Mouse (Mus musculus): ENCODE measurements around the gene Sema4c. TPM values are rescaled to one million over a fixed set of nuclear protein-coding genes. Genes with fewer than 3 reads are reported as not detected.

The Sema4c gene
- total RNA-seq, 1 experiment, result 10.0 TPM

DNA sequence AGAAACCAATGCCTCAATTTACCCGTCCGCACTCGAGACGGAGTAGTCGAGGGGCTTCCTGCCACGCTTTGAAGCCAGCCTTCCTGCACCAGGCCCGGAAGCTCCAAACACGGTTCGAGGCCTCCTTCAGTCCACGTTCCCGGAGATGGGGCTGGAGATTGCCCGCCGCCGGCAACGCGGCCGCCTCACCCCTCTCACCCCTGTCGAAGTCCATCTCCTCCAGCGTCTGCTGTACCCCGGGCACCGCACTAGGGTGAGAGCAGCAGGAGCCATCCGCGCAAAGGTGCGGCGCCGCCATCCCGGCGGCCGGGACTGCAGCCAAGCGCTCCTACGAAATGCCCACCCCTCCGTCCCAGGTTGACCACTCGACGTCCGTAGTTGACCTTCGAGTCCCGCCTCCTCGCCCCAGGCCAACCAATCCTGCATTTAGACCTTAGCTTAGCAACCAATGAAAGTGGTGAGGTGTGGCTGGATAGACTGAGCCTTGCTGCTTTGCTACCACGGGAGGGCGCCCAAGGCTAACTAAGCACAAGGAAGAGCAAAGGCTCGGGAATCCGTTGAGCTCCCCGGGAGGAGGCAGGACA lies 11.2 kb downstream of the Sema4c start, which contains the start of gene Ankrd39:
TSS of gene Ankrd39 (minus strand) at position 558 of the 584 bp plus-strand sequence.
- H3K27ac ChIP-seq (ENCODE audit: insufficient read depth, low read depth, low read length, poor library complexity, severe bottlenecking), result no peak within 1 kb of the TSS

DNA sequence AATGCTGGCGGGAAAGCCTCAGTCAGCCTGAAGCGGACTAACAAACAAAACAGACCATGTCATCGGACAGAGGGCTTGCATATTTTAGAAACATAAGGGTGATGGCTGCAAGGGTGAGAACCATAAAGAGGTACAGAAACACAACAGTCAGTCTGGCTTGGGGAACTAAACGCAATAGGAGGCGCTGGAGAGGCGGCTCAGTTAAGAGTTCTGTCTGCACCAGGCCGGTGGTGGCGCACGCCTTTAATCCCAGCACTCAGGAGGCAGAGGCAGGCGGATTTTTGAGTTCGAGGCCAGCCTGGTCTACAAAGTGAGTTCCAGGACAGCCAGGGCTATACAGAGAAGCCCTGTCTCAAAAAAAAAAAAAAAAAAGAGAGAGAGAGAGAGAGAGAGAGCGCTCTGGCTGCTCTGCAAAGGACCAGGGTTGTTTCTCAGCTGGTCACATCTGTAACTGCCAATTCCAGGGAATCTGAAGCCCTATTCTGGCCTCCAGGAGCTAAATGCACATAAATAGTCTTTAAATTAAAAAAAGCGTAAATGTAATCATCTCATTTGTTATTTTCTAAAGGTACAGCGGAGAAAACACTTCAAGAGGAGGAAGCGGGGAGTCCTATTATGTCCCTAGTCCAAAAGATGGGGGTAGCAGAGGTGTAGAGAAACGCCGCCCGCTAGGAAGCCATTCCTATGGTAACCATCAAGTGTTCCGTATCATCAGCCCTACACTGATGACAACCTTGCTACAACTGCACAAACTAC lies 12.1 kb downstream of the Sema4c start:
- H3K4me3 ChIP-seq (ENCODE audit: insufficient read depth in 1 of 2, low read depth in 1 of 2, low read length in 2 of 2, poor library complexity in 1 of 2, severe bottlenecking in 1 of 2), result peak overlapping the region; percentile 77 to 87
- no peak overlapping the region for H3K27ac ChIP-seq (ENCODE audit: insufficient read depth, low read depth, low read length, poor library complexity, severe bottlenecking)
- peak overlapping the region; percentile 83; the same call in 1 of the 2 replicates for H3K9ac ChIP-seq (ENCODE audit: insufficient read depth, low read depth, low read length, poor library complexity, severe bottlenecking)
- TF ChIP-seq ZNF384 (IDR thresholded peaks at IDR 0.05; ENCODE audit: low read depth, low read length) (0 out of 2 replicates have a peak, but pooled peaks have one; percentile 18), HCFC1 (IDR thresholded peaks at IDR 0.05; ENCODE audit: borderline replicate concordance, insufficient read depth, low read length) (no peak), ZC3H11A (IDR thresholded peaks at IDR 0.05; ENCODE audit: borderline replicate concordance, low read depth, low read length) (no peak), MAFK (IDR thresholded peaks at IDR 0.05; ENCODE audit: insufficient read depth, low read depth, low read length) (no peak), CHD2 (IDR thresholded peaks at IDR 0.05; ENCODE audit: low read depth, low read length) (no peak)
- H3K4me1 ChIP-seq (ENCODE audit: control insufficient read depth in 2 of 2, insufficient read depth in 2 of 2, low read length in 2 of 2, poor library complexity in 1 of 2), result peaks cover 2 to 7% of the 10 kb centered on the region in 2 experiments; a peak in 1 of 4 replicates
- in situ Hi-C loops (cut with MboI; ENCODE audit: low sequenced_read_pairs in 2 of 2, unreplicated experiment in 2 of 2), result loop anchor here in 1 of 2 experiments (5.0 kb wide), 1 partner anchor 76 kb away; no protein-coding TSS in a partner anchor
- peaks cover 26% of the 10 kb centered on the region; the same call in 1 of the 2 replicates for H3K36me3 ChIP-seq (ENCODE audit: control insufficient read depth, insufficient read depth, low read length, poor library complexity, severe bottlenecking)
- DNase-seq (ENCODE audit: low read depth, low spot score), result no peak
- no peaks in the 10 kb centered on the region for H3K9me3 ChIP-seq (ENCODE audit: control insufficient read depth, insufficient read depth, low read depth, low read length)

More for the DNA sequence above, 11.2 kb downstream of the Sema4c start, which contains the start of gene Ankrd39:
- TF ChIP-seq ZC3H11A (IDR thresholded peaks at IDR 0.05; ENCODE audit: borderline replicate concordance, low read depth, low read length) (peak; percentile 97), HCFC1 (IDR thresholded peaks at IDR 0.05; ENCODE audit: borderline replicate concordance, insufficient read depth, low read length) (no peak), CHD2 (IDR thresholded peaks at IDR 0.05; ENCODE audit: low read depth, low read length) (peak; percentile 88)
- in situ Hi-C loops (cut with MboI; ENCODE audit: low sequenced_read_pairs in 2 of 2, unreplicated experiment in 2 of 2), result loop anchor here in 1 of 2 experiments (5.0 kb wide), 1 partner anchor 75 kb away; no protein-coding TSS in a partner anchor
- Histone ChIP-seq H3K4me1 (ENCODE audit: control insufficient read depth in 2 of 2, insufficient read depth in 2 of 2, low read length in 2 of 2, poor library complexity in 1 of 2) (peaks cover 2 to 7% of the 10 kb centered on the region in 2 experiments; a peak in 1 of 4 replicates), H3K9ac (ENCODE audit: insufficient read depth, low read depth, low read length, poor library complexity, severe bottlenecking) (peak within 1 kb of the TSS; percentile 83), H3K9me3 (ENCODE audit: control insufficient read depth, insufficient read depth, low read depth, low read length) (no peaks in the 10 kb centered on the region), H3K4me3 (ENCODE audit: insufficient read depth in 1 of 2, low read depth in 1 of 2, low read length in 2 of 2, poor library complexity in 1 of 2, severe bottlenecking in 1 of 2) (peak within 1 kb of the TSS; percentile 77 to 87), H3K36me3 (ENCODE audit: control insufficient read depth, insufficient read depth, low read length, poor library complexity, severe bottlenecking) (peaks cover 24% of the 10 kb centered on the region)
- DNase-seq (ENCODE audit: low read depth, low spot score), result peak; percentile 99

DNA sequence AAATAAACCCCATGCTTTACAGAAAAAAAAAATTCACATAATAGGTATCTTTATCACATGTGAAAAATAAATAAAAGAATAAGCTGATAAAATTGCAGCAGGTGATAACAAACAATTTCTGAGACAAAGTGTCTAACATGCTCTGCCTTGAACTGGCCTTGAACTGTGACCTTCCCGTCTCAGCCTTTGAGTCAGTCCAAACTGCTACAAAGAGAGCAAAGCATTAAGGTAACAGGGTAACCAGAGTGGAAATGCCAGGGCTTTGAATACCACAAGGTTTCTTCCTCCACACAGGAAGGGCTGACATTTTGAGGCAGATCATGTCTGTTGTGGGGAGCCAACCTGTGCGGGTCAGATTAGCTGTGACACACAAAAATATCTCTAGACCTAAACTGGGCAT lies 12.8 kb downstream of the Sema4c start:
- H3K9me3 ChIP-seq (ENCODE audit: control insufficient read depth, insufficient read depth, low read depth, low read length), result no peaks in the 10 kb centered on the region
- H3K9ac ChIP-seq (ENCODE audit: insufficient read depth, low read depth, low read length, poor library complexity, severe bottlenecking), result no peak overlapping the region
- peaks cover 26% of the 10 kb centered on the region; the same call in 1 of the 2 replicates for H3K36me3 ChIP-seq (ENCODE audit: control insufficient read depth, insufficient read depth, low read length, poor library complexity, severe bottlenecking)
- H3K4me3 ChIP-seq (ENCODE audit: insufficient read depth in 1 of 2, low read depth in 1 of 2, low read length in 2 of 2, poor library complexity in 1 of 2, severe bottlenecking in 1 of 2), result no peak overlapping the region
- H3K27ac ChIP-seq (ENCODE audit: insufficient read depth, low read depth, low read length, poor library complexity, severe bottlenecking), result no peak overlapping the region
- TF ChIP-seq ZC3H11A (IDR thresholded peaks at IDR 0.05; ENCODE audit: borderline replicate concordance, low read depth, low read length) (no peak), CHD2 (IDR thresholded peaks at IDR 0.05; ENCODE audit: low read depth, low read length) (no peak), MAFK (IDR thresholded peaks at IDR 0.05; ENCODE audit: insufficient read depth, low read depth, low read length) (no peak), HCFC1 (IDR thresholded peaks at IDR 0.05; ENCODE audit: borderline replicate concordance, insufficient read depth, low read length) (no peak), ZNF384 (IDR thresholded peaks at IDR 0.05; ENCODE audit: low read depth, low read length) (no peak)
- DNase-seq (ENCODE audit: low read depth, low spot score), result no peak
- H3K4me1 ChIP-seq (ENCODE audit: control insufficient read depth in 2 of 2, insufficient read depth in 2 of 2, low read length in 2 of 2, poor library complexity in 1 of 2), result peaks cover 2 to 7% of the 10 kb centered on the region in 2 experiments; a peak in 1 of 4 replicates
- in situ Hi-C loops (cut with MboI; ENCODE audit: low sequenced_read_pairs in 2 of 2, unreplicated experiment in 2 of 2), result loop anchor here in 1 of 2 experiments (5.0 kb wide), 1 partner anchor 77 kb away; no protein-coding TSS in a partner anchor

DNA sequence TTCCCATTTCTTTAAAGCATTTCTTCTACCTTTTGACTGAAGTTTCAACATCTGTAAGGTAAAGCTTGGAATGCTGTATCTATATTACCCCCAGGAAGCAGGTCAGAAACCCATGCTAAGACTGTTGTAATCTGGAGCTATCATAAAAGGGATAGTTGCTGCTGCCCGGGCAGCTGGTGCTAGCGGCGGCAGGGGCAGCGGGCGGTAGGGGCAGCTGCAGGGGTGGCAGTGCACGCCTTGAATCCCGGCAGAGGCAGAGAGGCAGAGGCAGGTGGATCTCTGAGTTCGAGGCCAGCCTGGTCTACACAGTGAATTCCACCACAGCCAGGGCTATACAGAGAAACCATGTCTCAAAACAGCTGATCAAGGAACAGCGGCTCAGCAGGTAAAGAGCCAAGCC lies 15.2 kb downstream of the Sema4c start:
- H3K9ac ChIP-seq (ENCODE audit: insufficient read depth, low read depth, low read length, poor library complexity, severe bottlenecking), result no peak overlapping the region
- no peaks in the 10 kb centered on the region for H3K9me3 ChIP-seq (ENCODE audit: control insufficient read depth, insufficient read depth, low read depth, low read length)
- in situ Hi-C loops (cut with MboI; ENCODE audit: low sequenced_read_pairs in 2 of 2, unreplicated experiment in 2 of 2), result no loop called here
- H3K4me1 ChIP-seq (ENCODE audit: control insufficient read depth in 2 of 2, insufficient read depth in 2 of 2, low read length in 2 of 2, poor library complexity in 1 of 2), result peaks cover 2 to 6% of the 10 kb centered on the region in 2 experiments; a peak in 1 of 4 replicates
- DNase-seq (ENCODE audit: low read depth, low spot score), result no peak
- no peak overlapping the region for H3K4me3 ChIP-seq (ENCODE audit: insufficient read depth in 1 of 2, low read depth in 1 of 2, low read length in 2 of 2, poor library complexity in 1 of 2, severe bottlenecking in 1 of 2)
- TF ChIP-seq MAFK (IDR thresholded peaks at IDR 0.05; ENCODE audit: insufficient read depth, low read depth, low read length) (no peak), ZC3H11A (IDR thresholded peaks at IDR 0.05; ENCODE audit: borderline replicate concordance, low read depth, low read length) (no peak), HCFC1 (IDR thresholded peaks at IDR 0.05; ENCODE audit: borderline replicate concordance, insufficient read depth, low read length) (no peak), ZNF384 (IDR thresholded peaks at IDR 0.05; ENCODE audit: low read depth, low read length) (no peak), CHD2 (IDR thresholded peaks at IDR 0.05; ENCODE audit: low read depth, low read length) (no peak)
- H3K36me3 ChIP-seq (ENCODE audit: control insufficient read depth, insufficient read depth, low read length, poor library complexity, severe bottlenecking), result peaks cover 16% of the 10 kb centered on the region; the same call in 1 of the 2 replicates
- H3K27ac ChIP-seq (ENCODE audit: insufficient read depth, low read depth, low read length, poor library complexity, severe bottlenecking), result no peak overlapping the region
